In genomic region chr13:9299657-9300056, GRCm38 (mm10) we compare ENCODE assay signal across 23 mouse cellular contexts. TPM values are rescaled to one million over a fixed set of nuclear protein-coding genes. Genes with fewer than 3 reads are reported as not detected.
DNase-seq lines count a peak whose midpoint lies in the region; ATAC-seq lines count a peak whose summit lies in the region.
"Had no signal": no experiment of that assay in that cellular context is flagged by ENCODE, and none has a peak within 500 bp of the region (broad histone marks: within the 10 kb centered on the region; RNA-seq: fewer than 3 reads in every experiment).

No protein-coding gene starts in this region.

- no peaks in the 10 kb centered on the region for H3K9me3 ChIP-seq in lung, embryonic 15.5 days
- no peaks in the 10 kb centered on the region for H3K9me3 ChIP-seq in lung, embryonic 16.5 days (ENCODE audit: control insufficient read depth, low read length)
- H3K9me3 ChIP-seq: embryonic facial prominence, embryonic 12.5 days; embryonic facial prominence, embryonic 15.5 days; hindbrain, embryonic 12.5 days; hindbrain, embryonic 15.5 days had no signal

- no peaks in the 10 kb centered on the region for H3K36me3 ChIP-seq in lung, embryonic 15.5 days
- H3K36me3 ChIP-seq in lung, embryonic 16.5 days (ENCODE audit: control insufficient read depth, insufficient read depth, low read length): no peaks in the 10 kb centered on the region
- H3K36me3 ChIP-seq: embryonic facial prominence, embryonic 12.5 days; embryonic facial prominence, embryonic 15.5 days; hindbrain, embryonic 12.5 days; hindbrain, embryonic 15.5 days had no signal

- H3K4me3 ChIP-seq in lung, embryonic 15.5 days: no peak overlapping the region
- no peak overlapping the region for H3K4me3 ChIP-seq in lung, embryonic 16.5 days (ENCODE audit: low read length)
- H3K4me3 ChIP-seq: embryonic facial prominence, embryonic 12.5 days; embryonic facial prominence, embryonic 15.5 days; gastrocnemius, adult 2 months; hindbrain, embryonic 12.5 days; hindbrain, embryonic 15.5 days had no signal

- H3K4me2 ChIP-seq in lung, embryonic 15.5 days: no peak overlapping the region
- H3K4me2 ChIP-seq in lung, embryonic 16.5 days (ENCODE audit: low read depth, low read length): no peak overlapping the region
- H3K4me2 ChIP-seq: embryonic facial prominence, embryonic 12.5 days; embryonic facial prominence, embryonic 15.5 days; heart, embryonic 11.5 days; hindbrain, embryonic 12.5 days; hindbrain, embryonic 15.5 days had no signal

- H3K27me3 ChIP-seq in lung, embryonic 15.5 days: no peaks in the 10 kb centered on the region
- no peaks in the 10 kb centered on the region for H3K27me3 ChIP-seq in lung, embryonic 16.5 days (ENCODE audit: control insufficient read depth, insufficient read depth, low read depth, low read length)
- H3K27me3 ChIP-seq: embryonic facial prominence, embryonic 12.5 days; embryonic facial prominence, embryonic 15.5 days; hindbrain, embryonic 12.5 days; hindbrain, embryonic 15.5 days had no signal

- peak; percentile 12 for DNase-seq in lung, postnatal 14 days
- DNase-seq in cerebellum, adult 11-12 months: no peak
- no peak for DNase-seq in cerebellum, postnatal 4 days (ENCODE audit: low spot score in 2 of 2)
- no peak for DNase-seq in embryo, embryonic 9.5 days (ENCODE audit: extremely low spot score)
- DNase-seq: adrenal gland, adult 2 months; adrenal gland, postnatal 14 days; cerebellum, adult 11 months; cerebellum, adult 8-10 months; cerebellum, postnatal 10 days; cerebellum, postnatal 36 days; forebrain, postnatal 0 days; gastrocnemius, adult 2 months; gastrocnemius, postnatal 14 days; heart, adult 11 months had no signal

- H3K9ac ChIP-seq in lung, embryonic 15.5 days: no peak overlapping the region
- H3K9ac ChIP-seq in lung, embryonic 16.5 days (ENCODE audit: low read length): no peak overlapping the region
- H3K9ac ChIP-seq: embryonic facial prominence, embryonic 12.5 days; embryonic facial prominence, embryonic 15.5 days; forebrain, postnatal 0 days; hindbrain, embryonic 12.5 days; hindbrain, embryonic 15.5 days had no signal

- 59% methylated on average over 2 of the region's 2 CpGs for WGBS in lung, embryonic 15.5 days
- WGBS in lung, embryonic 16.5 days: 45% methylated on average over 2 of the region's 2 CpGs

- peak overlapping the region; percentile 37; the same call in 1 of the 2 replicates for H3K27ac ChIP-seq in lung, embryonic 15.5 days
- no peak overlapping the region for H3K27ac ChIP-seq in lung, embryonic 16.5 days (ENCODE audit: low read length)
- H3K27ac ChIP-seq: embryonic facial prominence, embryonic 12.5 days; embryonic facial prominence, embryonic 15.5 days; gastrocnemius, adult 2 months; hindbrain, embryonic 12.5 days; hindbrain, embryonic 15.5 days had no signal

- peaks cover 12% of the 10 kb centered on the region for H3K4me1 ChIP-seq in lung, embryonic 15.5 days
- H3K4me1 ChIP-seq in lung, embryonic 16.5 days (replicated peaks; ENCODE audit: control insufficient read depth, insufficient read depth, low read length): peaks cover 11% of the 10 kb centered on the region; the same call in 1 of the 2 replicates
- H3K4me1 ChIP-seq: embryonic facial prominence, embryonic 12.5 days; embryonic facial prominence, embryonic 15.5 days had no signal

- no peak for ATAC-seq in lung, embryonic 15.5 days (ENCODE audit: borderline replicate concordance, extremely low read depth, low FRiP score, low TSS enrichment)
- peak; percentile 60; the same call in 1 of the 2 replicates for ATAC-seq in lung, embryonic 16.5 days (ENCODE audit: low read depth)
- ATAC-seq: CD4-positive, CD25-positive, alpha-beta regulatory T cell, adult 4 months; forebrain, embryonic 14.5 days; forebrain, postnatal 0 days had no signal

RNA-seq across cellular contexts. Expression of gene Dip2c, which starts 23.3 kb away (rescaled TPM):
- 4.6 and 4.9 TPM in 2 replicates for polyA plus RNA-seq in lung, embryonic 15.5 days (2015; fragmentation: Nextera tagmentation; extraction: Ambion mirVana)
- polyA plus RNA-seq in lung, embryonic 16.5 days (2015; fragmentation: Nextera tagmentation; extraction: Ambion mirVana): 4.3 and 4.6 TPM in 2 replicates
